Mouse (Mus musculus): Measurements from ENCODE around the gene Taf8.

The Taf8 gene

GRCm38 (mm10) chr17:47501946-47502706, at the start of gene Taf8:
Gene Taf8 (minus strand): TSS chr17:47502292.
- DNase-seq = peak; percentile 88

GRCm38 (mm10) chr17:47551049-47551448, 49.0 kb upstream of the Taf8 start:
- no peak for DNase-seq

- no peak for DNase-seq
Observed at GRCm38 (mm10) chr17:47545861-47546331, 43.8 kb upstream of the Taf8 start.

GRCm38 (mm10) chr17:47545154-47545553, 43.1 kb upstream of the Taf8 start:
- no peak for DNase-seq

- no peak for DNase-seq
Observed at GRCm38 (mm10) chr17:47543051-47543650, 41.1 kb upstream of the Taf8 start.

- DNase-seq = no peak
Observed at GRCm38 (mm10) chr17:47542061-47542460, 40.0 kb upstream of the Taf8 start.

GRCm38 (mm10) chr17:47539128-47539527, 37.0 kb upstream of the Taf8 start:
- no peak for DNase-seq

- DNase-seq = no peak
Observed at GRCm38 (mm10) chr17:47538049-47538448, 36.0 kb upstream of the Taf8 start.

GRCm38 (mm10) chr17:47535812-47536236, 33.7 kb upstream of the Taf8 start:
- DNase-seq = no peak

GRCm38 (mm10) chr17:47533691-47534090, 31.6 kb upstream of the Taf8 start:
- DNase-seq = no peak

GRCm38 (mm10) chr17:47532364-47532763, 30.3 kb upstream of the Taf8 start:
- no peak for DNase-seq

- DNase-seq = no peak
Observed at GRCm38 (mm10) chr17:47531387-47531818, 29.3 kb upstream of the Taf8 start.

GRCm38 (mm10) chr17:47529595-47529994, 27.5 kb upstream of the Taf8 start:
- DNase-seq = no peak

GRCm38 (mm10) chr17:47528919-47529318, 26.8 kb upstream of the Taf8 start:
- DNase-seq = no peak

GRCm38 (mm10) chr17:47527581-47528300, 25.6 kb upstream of the Taf8 start:
- DNase-seq = no peak

- no peak for DNase-seq
Observed at GRCm38 (mm10) chr17:47526856-47527520, 24.9 kb upstream of the Taf8 start.

- DNase-seq = no peak
Observed at GRCm38 (mm10) chr17:47524991-47525390, 22.9 kb upstream of the Taf8 start.

- no peak for DNase-seq
Observed at GRCm38 (mm10) chr17:47524055-47524454, 22.0 kb upstream of the Taf8 start.

GRCm38 (mm10) chr17:47523211-47523682, 21.2 kb upstream of the Taf8 start:
- DNase-seq = no peak

- no peak for DNase-seq
Observed at GRCm38 (mm10) chr17:47522536-47522935, 20.4 kb upstream of the Taf8 start.

- no peak for DNase-seq
Observed at GRCm38 (mm10) chr17:47521551-47522258, 19.6 kb upstream of the Taf8 start.

GRCm38 (mm10) chr17:47518205-47518604, 16.1 kb upstream of the Taf8 start:
- no peak for DNase-seq

Measured in cerebellum, adult 11-12 months (tissue).